Mouse (Mus musculus) granulocyte monocyte progenitor cell, adult 5-6 weeks (primary cell): ENCODE data around the gene Dcdc2b. TPM values are rescaled to one million over a fixed set of nuclear protein-coding genes. Genes with fewer than 3 reads are reported as not detected.

ENCODE experiments used
- ATAC-seq: replicated peaks from 2 replicates; pipeline ENCODE4 v1.8.0; 2016; ENCODE audit warnings: mild to moderate bottlenecking, moderate TSS enrichment, inconsistent platforms; ENCODE audit not compliant: poor library complexity, severe bottlenecking
- total RNA-seq, 2 experiments: library from RNA; stranded (forward) in 1 of 2; stranded (reverse) in 1 of 2; fragments of 200-712, 200-1000 nt in 1 of 2; fragments of >200 nt in 1 of 2; fragmentation: Nextera tagmentation in 1 of 2; gene quantifications; 2 replicates each; pipeline ENCODE4 v1.2.3; 2014 to 2017

Gene Dcdc2b
- total RNA-seq, 2 experiments from 2014 or later, result 4.0 TPM; not detected in 1

- no peak for ATAC-seq
Observed at GRCm38 (mm10) chr4:129622120-129622802, 8.2 kb upstream of the Dcdc2b start.

- no peak for ATAC-seq
Observed at GRCm38 (mm10) chr4:129621283-129621841, 7.3 kb upstream of the Dcdc2b start.

- no peak for ATAC-seq
Observed at GRCm38 (mm10) chr4:129620419-129621282, 6.6 kb upstream of the Dcdc2b start.

- peak; percentile 85 for ATAC-seq
Observed at GRCm38 (mm10) chr4:129618786-129619691, 5.0 kb upstream of the Dcdc2b start, which contains the start of gene Iqcc. TSS of gene Iqcc (minus strand) at chr4:129619099.

- ATAC-seq, result no peak
Observed at GRCm38 (mm10) chr4:129618031-129618430, 4.0 kb upstream of the Dcdc2b start.

GRCm38 (mm10) chr4:129617121-129617641 lies 3.1 kb upstream of the Dcdc2b start:
- no peak for ATAC-seq

- ATAC-seq, result no peak
Observed at GRCm38 (mm10) chr4:129616631-129617030, 2.6 kb upstream of the Dcdc2b start.

GRCm38 (mm10) chr4:129615801-129616290 lies 1.8 kb upstream of the Dcdc2b start:
- ATAC-seq, result no peak

GRCm38 (mm10) chr4:129610472-129610871 lies 3.6 kb downstream of the Dcdc2b start:
- ATAC-seq, result no peak

- ATAC-seq, result no peak
Observed at GRCm38 (mm10) chr4:129610026-129610425, 4.0 kb downstream of the Dcdc2b start.

- ATAC-seq, result no peak
Observed at GRCm38 (mm10) chr4:129609139-129609631, 4.9 kb downstream of the Dcdc2b start.

GRCm38 (mm10) chr4:129608426-129609025 lies 5.5 kb downstream of the Dcdc2b start:
- peak; percentile 96 for ATAC-seq

GRCm38 (mm10) chr4:129600233-129601158 lies 13.6 kb downstream of the Dcdc2b start, which contains the start of the genes Eif3i and Tmem234:
TSS of gene Eif3i (minus strand) at chr4:129600648.
TSS of gene Tmem234 (plus strand) at chr4:129600668.
- ATAC-seq, result peak; percentile 97

GRCm38 (mm10) chr4:129588865-129589264 lies 25.2 kb downstream of the Dcdc2b start:
- no peak for ATAC-seq

GRCm38 (mm10) chr4:129586943-129587342 lies 27.1 kb downstream of the Dcdc2b start:
- ATAC-seq, result no peak

- no peak for ATAC-seq
Observed at GRCm38 (mm10) chr4:129585773-129586172, 28.3 kb downstream of the Dcdc2b start.

- peak; percentile 82 for ATAC-seq
Observed at GRCm38 (mm10) chr4:129584884-129585608, 29.0 kb downstream of the Dcdc2b start.
